Mouse (Mus musculus): ENCODE results near the gene Lipm.

DNA sequence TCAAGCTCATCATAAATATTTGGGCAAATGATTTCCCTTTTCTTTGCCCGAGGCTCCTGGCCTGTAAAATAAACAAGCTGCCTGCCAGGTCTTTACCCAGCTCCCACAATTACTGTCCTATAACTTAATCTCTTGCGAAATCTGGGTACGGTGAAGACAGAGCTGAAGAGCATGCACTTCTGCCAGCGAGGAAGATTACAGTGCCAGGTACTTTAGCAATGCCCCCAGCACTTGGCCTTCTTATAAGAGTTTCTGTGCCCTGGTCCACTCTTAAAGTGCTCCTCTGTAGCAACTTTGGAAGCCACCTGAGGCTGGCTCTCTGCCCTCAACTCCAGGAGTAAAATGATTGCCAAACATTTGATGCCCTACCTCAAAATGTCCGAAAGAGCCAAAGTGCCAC is 5.4 kb upstream of the Lipm start:
- TF ChIP-seq CTCF (IDR thresholded peaks at IDR 0.05; ENCODE audit: control insufficient read depth, insufficient read depth, insufficient read length): no peak
- TF ChIP-seq CEBPB (IDR thresholded peaks at IDR 0.05; ENCODE audit: low read depth): no peak

Measured in C2C12 (cell line).